Mouse (Mus musculus): ENCODE results near the gene Chrna1.

Chrna1 gene

GRCm38 (mm10) chr2:73521737-73522136 lies 58.4 kb downstream of the Chrna1 start:
- DNase-seq (ENCODE audit: low read depth, low spot score): no peak

GRCm38 (mm10) chr2:73518966-73519365 lies 61.2 kb downstream of the Chrna1 start:
- no peak for DNase-seq (ENCODE audit: low read depth, low spot score)

DNA sequence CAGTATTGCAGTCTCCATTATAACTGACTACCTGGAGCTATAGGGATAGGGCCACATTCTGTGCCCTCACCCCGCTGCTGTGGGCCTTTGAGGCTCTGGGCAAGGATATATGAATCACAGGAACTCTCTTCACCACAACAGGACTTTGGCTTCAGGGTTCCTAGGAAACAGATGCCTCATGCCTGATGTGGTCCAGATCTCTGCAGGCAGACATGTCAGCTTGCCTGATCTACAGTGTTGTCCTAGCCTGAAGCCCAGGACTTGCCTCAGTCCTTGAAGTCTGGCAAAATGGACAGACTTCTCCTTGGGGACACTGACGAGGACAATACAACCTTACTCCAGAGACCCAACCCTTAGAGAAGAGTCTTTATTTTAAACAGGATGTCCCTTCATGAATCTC lies 61.8 kb downstream of the Chrna1 start:
- no peak for DNase-seq (ENCODE audit: low read depth, low spot score)

DNA sequence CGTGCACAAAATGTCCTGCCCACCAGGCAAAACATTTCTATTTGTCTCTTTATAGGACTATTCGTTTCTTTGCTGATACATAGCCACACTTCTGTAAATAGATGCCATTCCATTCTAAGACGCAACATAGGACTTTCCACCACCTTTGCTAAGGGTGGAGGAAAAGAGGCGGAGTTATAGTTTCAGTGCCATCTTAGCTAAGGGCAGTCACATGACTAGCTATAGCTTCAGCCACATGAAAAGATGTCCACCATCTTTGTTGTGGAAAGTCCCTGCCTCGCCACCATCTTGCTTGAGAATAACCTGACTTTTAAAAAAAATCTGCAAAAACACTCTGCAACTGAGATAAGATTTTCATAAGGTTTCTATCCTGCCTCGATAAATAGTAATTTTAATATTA lies 66.0 kb downstream of the Chrna1 start:
- no peak for DNase-seq (ENCODE audit: low read depth, low spot score)
